Mouse (Mus musculus) MEL-GATA-1-ER (cell line): ENCODE data around the gene Gab3.
A peak's percentile ranks its signal among the peaks of the same experiment; 100 is the strongest.

Experiments used
- DNase-seq: peaks from one replicate; pipeline ENCODE4 v3.0.0-alpha.2; 2012; ENCODE audit warnings: low read depth; ENCODE audit errors: extremely low read depth

Gab3 gene

DNA sequence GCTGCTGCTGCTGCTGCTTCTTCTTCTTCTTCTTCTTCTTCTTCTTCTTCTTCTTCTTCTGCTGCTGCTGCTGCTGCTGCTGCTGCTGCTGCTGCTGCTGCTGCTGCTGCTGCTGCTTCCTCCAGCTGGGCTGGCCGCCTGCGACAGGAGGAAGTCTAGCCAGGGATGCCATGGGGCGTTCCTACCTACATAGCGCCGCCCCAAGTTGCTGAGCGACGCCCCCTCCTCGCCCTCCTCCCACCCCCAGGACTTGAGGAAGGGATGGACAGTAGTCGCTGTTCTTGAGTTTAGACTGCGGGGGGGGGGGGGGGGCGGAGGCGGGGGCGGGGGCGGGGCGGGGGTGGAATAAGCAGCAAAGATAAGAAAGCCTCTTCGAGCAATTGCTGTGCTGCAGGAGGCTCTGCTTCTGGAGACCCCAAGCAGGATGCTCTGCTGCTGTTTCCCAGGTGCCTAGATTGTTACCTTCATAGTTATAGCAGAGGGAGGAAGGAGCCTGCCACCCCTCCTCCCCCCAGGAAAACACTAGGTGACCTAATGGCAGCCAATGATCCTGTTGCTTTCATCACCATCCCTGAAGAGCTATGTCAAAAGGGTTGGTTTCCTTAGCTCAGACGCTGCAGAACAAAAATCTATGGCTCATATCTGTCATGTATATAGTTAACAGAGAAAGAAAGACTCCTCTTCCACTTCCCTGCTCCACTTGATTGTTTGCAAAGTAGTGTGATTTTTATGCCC is at the start of gene Gab3:
TSS of gene Gab3 (minus strand) at position 685 of the 735 bp plus-strand sequence.
- DNase-seq = peak; percentile 80

DNA sequence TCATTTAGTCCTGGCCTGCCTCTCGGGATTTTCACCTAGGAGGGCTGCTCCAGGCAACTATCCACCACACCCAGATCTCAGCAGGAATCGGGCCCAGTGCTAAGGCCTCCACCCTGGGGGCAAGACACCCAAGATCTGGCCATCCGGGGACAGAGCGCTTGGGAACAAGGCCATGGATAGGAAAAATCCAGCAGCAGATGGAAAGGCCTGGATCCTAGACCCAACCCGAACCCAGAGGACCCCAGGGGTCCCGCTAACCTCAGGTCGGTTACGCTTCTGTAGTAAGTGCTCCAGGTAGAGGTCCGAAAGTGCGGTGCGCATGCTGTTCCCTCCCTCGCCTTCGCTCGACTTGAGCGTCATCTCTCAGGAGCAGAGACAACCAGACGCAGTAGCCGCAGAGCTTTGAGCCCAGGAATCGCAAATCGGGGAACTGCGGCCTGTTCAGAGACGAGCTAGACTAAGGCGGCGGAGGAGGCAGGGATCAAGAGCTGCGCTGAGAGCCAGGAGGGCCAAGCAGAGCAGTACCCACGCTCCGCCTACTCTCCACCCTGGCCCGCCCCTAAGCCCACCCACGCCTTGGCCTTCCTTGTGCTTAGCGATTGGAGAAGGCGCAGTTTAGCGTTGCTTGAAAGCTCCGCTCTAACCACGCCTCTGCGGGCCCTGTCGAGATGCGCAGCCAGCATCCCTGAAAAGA is 45.4 kb upstream of the Gab3 start, which contains the start of gene Mpp1:
TSS of gene Mpp1 (minus strand) at position 550 of the 694 bp plus-strand sequence.
- peak; percentile 91 for DNase-seq

DNA sequence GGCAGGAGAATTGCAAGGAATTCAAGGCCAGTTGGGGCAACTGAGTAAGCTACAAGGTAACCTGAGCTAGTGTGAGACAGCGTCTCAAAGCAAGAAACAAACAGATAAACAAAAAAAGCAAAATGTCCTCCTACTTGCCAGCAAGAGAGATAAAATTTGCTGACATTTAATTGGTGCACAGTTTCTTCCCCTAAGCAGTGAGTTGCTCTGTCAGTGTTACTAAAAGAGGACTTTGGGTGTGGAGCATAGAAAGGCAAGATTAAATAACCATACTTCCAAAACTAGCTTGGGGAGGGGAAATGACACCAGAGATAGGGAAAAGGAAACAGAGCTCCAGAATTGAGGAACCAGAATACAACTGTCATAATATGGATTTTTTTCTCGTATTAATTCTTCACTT is 44.2 kb upstream of the Gab3 start:
- peak; percentile 81 for DNase-seq

DNA sequence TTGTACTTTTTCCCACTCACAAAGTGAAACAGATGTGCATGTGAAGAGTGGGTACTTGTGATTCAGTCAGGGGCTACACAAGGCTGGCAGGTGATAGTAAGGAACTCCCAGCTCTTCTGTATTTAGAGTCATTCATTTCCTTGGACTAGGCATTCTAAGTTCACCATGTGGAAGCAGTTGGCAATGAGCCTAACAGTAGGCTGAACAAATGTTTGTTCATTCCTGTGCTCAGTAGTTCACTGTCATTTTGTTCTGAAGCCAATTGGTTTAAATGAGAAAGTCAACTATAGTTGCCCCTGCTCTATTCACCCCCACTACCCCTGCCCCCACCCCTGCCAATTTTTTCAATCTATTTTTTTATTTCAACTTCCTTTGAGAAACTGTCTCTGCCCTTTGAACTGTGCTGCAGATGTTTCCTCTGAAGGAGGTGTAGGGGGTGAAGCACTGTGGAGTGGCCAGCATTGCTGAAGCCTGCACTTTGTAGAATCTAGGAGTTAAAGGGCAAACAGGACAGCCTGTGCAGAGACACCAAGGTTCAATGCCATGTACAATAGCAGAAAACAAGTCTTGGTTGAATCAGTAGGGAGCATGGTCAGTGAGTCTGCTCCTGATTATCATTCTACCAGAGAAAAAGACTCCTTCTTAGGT is 43.2 kb upstream of the Gab3 start:
- DNase-seq = no peak

DNA sequence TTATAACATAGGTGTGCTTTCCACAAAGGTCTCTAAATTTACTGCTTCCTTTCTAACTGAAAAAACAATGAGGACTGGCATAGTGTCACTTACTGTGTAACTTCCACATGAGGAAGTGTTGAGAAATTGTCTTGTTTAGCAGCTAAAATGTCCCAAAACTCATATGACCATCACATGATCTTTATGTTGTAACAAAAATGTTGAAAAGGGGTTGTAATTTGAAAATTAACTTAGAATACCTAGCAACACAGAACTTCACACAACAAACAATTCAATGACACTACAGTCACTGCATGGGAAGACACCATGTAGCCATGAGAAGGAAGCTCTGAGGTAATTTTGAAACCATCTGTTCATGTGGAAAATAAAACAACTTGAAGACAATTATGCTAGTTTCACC is 41.6 kb upstream of the Gab3 start:
- DNase-seq = no peak

DNA sequence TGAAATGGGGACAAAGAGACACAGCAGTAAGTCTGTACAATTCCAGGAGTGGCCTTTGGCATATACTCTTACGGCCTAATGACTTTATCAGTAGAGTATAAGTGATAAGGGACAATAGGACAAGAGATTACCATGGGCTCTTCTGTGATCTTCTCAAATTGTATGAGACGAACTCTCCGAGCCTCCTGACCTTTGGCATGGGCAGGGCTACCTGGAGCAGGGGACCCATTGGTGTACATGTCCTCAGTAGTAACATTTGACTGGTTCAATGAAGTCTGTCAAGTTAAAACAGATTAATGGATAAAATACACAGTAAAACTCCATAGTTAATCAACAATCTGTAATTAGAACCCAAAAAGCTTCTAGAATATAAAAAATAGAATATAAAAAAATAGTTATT is 40.3 kb upstream of the Gab3 start:
- no peak for DNase-seq

DNA sequence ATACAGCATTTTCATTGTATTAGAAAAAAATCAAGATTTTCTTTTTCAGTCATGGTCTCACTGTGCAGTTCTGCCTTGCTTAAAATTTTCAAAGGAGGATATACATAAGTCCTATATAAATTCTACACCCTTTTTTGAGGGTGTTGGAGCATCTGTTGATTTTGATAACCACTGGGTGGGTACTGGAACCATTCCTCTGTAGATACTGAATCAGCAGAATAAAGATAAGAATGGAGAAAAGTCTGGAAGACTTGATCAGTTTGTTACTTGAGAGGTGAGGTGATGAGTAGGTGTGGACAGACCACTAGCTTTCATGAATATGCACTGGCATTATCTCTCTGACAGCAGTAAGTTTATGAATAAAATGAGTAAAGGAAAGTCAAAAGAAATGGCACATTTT is 30.3 kb upstream of the Gab3 start:
- DNase-seq = peak; percentile 60

DNA sequence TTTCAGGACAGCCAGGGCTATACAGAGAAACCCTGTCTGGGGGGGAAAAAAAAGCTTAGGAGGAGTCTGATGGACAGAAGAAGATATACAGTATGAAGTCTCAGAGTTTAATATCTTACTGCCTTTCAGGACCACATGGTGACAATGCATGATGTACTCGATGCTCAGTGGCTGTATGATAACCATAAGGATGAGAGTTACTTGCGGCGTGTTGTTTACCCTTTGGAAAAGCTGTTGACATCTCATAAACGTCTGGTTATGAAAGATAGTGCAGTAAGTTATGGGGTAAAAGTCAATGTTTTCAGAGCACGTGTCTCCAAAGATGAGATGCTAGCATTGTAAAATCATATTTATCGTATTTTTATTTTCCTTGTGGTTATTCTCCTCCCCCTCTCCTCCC is 17.0 kb upstream of the Gab3 start:
- peak; percentile 30 for DNase-seq

DNA sequence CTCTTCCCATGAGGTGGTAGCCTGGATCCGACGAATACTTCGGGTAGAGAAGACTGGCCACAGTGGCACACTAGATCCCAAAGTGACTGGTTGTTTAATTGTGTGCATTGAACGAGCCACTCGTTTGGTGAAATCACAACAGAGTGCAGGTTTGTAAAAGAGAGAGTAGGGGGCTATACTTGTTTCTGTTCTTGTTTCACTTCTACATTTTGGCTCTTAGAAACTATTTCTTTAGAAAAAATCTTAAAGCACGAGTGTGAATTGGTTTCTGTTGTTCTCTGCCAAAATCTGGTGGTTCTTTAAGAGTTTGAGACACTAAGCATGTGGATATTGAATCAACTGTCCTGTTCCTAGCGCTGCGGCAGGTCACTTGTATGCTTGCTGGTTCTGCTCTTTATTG is 13.5 kb upstream of the Gab3 start:
- no peak for DNase-seq

DNA sequence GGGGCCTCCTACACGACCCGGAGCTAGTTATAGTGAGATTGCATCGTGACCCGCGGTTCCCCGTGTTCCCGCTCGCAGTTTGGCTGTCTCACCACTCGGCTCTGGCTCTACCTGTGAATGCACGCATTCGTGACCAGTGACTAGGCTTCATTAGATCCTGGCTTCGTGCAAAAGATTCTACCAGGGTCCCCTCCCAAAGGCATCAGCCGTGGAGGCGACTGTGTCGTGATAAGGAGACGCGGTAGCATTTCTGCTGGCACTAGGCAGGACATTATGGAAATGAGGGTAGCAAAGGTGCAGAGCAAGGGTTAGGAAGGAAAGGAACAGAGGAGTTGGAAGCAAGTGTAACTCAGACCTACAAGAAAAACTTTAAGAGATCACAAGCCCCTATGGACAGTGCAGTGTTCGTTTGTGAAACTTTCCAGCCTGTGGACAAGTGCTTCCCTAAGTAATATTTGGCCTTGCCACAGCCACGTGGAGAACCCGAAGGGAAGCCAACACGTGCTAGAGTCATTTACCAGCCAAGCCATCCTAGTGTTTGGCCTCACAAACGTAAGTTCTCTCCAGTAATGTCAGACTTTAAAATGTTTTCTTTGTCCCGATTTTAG is 11.0 kb upstream of the Gab3 start:
- peak; percentile 46 for DNase-seq

DNA sequence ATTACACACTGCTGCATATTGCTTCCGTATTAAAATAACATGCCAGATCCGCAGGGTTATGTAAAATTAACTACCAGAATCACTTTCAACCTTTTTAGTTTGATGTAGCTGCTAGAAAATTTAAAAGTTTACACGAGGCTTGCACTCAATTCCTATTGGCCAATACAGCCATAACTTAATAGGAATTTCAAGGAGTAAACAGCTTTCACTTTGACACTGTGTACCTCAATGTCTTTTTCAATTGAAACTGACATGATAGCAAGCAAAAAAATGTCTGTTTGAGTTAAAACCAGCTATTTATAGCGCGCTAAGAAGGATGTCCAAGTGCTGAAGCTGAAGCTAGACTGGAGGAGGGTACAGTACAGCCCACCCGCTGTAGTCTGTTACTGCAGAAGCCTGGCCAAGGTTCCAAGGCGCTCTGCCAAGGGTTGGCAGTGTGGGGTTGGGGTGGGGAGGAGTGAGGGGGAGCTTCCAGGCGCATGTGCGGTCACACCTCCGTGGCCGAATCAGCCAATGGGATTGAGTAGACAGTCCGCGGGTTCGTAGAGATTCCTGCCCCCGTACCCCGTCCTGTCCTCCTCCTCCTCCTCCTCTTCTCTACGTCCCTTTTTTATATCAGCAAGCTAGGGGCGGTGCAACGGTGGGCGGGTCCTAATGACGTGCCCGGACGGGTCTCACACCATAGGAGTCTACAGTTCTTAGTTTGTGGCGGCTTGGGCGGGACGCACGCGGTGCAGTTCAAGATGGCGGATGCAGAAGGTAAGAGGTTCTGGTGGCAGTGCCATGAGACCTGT is 10.3 kb upstream of the Gab3 start, which contains the start of gene Dkc1:
TSS of gene Dkc1 (plus strand) at position 486 of the 794 bp plus-strand sequence.
- peak; percentile 97 for DNase-seq

DNA sequence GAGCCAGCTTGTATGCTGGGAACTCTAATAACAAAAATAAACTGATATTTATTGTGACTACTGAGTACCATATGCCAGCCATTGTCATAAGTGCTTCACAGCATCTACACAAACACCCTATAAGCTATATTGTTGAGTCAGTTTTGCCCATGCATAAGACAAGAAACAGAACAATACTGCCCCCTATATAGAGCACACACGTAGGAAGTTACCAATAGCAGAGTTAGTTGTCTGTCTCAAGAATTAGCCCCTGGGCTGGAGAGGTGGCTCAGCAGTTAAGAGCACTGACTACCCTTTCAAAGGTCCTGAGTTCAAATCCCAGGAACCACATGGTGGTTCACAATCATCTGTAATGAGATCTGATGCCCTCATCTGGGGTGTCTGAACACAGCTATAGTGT is 396 bp upstream of the Gab3 start:
- DNase-seq = peak; percentile 52

DNA sequence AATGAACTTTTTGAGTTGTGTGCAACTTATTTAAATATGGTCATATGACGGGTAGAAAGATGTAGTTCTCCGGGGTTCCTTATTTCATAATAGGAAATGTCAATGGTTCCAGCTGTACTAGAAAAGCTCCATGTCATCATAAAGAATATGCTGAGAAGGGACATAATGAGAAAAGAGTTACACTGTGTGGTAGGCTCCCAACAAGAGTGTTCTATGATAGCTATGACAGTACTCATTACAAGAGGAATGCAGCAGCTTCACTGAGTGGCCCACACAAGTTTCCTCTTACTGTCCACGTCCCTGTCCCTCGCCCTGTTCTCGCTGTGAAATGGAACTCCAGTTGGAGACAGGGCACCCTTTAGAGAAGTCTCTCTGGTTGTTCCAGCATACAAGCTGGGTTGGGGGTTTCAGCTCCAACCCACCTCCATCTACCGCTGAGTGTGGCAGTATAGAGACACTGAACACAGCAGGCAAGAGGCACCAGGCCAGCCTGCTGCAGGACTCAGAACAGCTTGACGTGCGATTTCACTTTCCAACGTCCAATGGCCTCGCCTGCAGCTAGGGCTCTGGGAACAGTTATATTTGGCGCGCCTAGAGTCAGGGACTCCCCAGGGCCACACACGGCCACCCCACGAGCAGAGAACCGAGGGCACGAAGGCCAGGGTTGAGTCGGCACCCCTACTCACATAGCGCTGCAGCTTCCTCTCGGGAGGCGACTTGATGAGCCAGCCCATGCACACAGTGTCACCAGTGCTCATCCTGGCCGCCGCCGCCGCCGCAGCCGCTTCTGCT is 1.1 kb downstream of the Gab3 start:
- DNase-seq = peak; percentile 39

DNA sequence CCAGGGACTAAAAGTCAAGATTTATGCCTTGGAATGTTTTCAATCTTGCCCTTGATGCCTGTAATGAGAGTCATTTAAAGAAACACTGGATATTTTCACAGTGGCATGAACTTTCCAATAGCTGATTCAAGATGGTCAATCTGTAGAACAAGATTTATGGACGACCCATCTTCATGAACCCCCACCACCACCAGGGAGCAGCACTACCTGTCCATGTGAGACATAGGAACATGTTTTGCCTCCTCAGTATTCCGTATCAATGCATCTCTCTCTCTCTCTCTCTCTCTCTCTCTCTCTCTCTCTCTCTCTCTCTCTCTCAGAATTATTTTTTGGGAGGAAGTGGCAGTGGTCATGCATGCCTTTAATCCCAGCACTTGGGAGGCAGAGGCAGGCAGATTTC is 2.9 kb downstream of the Gab3 start:
- no peak for DNase-seq

DNA sequence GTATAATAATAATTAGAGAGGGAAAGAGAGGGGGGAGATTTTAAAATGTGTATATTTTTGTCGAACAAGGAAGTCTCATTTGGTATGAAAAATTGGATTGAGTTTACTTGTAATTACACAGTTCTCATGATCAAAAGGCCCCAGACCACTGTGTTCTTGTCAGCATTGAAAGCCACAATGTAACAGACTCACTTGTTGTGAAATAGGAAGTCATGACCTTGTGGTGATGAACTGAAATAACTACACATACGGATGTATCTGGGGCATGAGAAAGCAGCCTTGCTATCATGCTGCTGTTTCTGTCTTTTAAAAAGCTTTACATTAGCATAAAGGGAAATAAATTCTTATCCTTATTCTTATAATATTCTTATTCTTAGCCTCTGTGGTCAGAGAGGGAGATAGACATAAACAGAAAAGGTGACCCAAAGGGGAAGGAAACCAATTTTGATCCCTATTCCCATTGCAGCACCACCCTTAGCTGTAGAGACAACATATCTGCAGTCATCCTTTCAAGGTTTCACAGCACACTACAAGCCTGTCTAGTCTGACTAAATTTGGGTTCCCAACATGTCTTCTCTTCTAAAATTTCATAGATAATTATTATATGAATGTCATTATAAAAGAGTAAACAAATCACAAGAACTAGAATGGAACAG is 29.0 kb downstream of the Gab3 start:
- no peak for DNase-seq

DNA sequence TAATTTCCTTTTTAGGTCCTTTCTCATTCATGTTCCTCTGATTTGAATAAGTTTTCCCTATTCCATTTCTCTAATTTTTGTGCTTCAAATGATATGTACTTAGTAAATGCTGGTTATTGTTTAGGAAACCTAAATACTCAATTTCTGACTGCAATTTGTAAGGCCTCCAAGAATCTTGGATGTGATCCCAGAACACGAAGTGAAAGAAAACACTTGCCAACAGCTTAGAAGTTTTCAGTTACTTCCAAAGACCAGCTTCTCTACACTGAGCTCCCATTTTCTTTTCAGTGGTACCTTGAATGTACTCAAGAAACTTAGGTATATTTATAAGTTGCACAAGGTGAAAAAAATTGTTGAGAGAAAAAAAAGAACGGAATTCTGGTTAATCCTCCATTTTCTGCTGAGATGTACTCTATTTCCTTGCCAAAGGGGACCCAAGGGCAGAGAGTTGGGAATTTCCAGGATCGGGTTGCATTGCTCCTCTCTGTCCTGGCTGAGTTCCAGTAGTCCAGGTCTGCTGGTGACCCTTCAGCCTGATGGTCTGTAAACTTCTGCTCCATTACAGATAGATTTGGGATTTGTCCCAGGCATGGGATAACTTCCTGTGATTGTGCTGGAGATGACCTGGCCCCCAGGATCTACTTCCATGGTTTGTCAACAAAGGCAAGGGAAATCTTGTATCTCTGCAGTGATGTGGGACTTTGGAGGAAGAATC is 38.2 kb downstream of the Gab3 start:
- no peak for DNase-seq

DNA sequence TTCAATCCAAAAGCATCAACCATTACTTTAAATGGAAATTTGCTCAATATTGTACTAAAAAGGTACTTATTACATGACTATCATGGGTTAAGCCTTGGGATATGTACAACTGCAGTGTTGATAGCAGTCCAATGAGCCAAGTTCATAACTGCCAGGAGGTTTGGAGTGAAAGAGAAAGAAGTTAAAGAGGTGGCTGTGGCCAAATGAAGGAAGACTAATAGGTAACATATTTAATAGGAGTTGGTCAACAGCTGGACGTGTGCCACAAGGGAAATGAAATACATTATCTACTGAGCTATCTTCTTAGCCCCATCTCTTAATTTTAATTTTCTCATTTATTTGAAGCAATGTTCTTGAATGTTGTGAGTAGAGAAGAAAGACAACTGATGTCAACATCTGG is 39.3 kb downstream of the Gab3 start:
- DNase-seq = no peak

DNA sequence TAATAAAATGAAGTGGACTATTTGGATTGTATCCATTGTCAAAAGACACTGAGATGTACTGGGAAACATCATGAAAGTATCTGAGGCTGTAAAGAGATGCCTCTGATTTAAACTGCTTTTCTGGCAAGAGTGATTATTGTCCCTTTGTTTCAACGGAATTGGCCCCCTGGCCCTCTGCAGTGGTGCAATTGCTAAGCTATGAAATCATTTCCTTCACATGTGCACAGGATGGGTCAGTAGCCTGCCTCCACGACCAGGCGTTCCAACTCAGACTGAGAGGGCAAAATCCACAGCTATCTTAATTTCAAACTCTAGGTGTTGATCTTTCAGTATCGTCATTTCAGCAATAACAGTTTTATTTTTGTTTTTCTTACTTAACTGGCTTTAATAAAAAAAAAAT is 40.7 kb downstream of the Gab3 start:
- DNase-seq = no peak

DNA sequence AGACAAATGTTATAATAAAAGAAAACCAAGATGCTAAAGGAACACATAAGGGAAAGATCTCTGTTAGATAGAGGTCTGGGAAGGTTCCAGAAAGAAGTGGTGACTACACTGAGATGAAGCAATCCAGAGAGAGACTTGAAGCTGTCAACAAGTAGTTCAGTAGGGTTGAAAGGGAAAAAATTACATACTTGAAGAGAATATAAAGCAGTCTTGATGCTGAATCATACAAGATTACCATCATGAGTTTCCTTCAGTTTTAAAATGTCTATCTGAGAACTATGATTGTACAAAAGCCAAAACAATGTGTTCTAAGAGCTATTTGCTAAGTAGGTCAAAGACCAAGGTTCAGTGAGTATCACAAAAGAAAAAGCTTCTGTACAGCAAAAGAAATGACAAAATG is 48.6 kb downstream of the Gab3 start:
- no peak for DNase-seq
